Mouse (Mus musculus) bone marrow, adult 2 months (tissue): Measurements from ENCODE around the gene Abhd14a. TPM values are rescaled to one million over a fixed set of nuclear protein-coding genes. Genes with fewer than 3 reads are reported as not detected.

Source experiments
- H3K27ac ChIP-seq: fragments of 200-500 bp; 2 replicates; pipeline ENCODE4 v1.5.1; 2012; ENCODE audit warnings: low read depth, mild to moderate bottlenecking, control low read depth, inconsistent platforms, low read length; ENCODE audit not compliant: control insufficient read depth, poor library complexity, insufficient read depth
- H3K4me1 ChIP-seq: fragments of 200-500 bp; 2 replicates; pipeline ENCODE4 v1.6.1; 2011; ENCODE audit warnings: low read length; ENCODE audit not compliant: control insufficient read depth, insufficient read depth
- H3K4me3 ChIP-seq: fragments of 200-500 bp; replicated peaks from 2 replicates; pipeline ENCODE3; 2011; ENCODE audit warnings: mild to moderate bottlenecking, low read depth, low read length, control low read depth; ENCODE audit not compliant: control insufficient read depth
- CTCF ChIP-seq: fragments of 200-500 bp; IDR thresholded peaks from 2 replicates; pipeline ENCODE4 v1.5.1; 2011; ENCODE audit warnings: low read length, control low read depth; ENCODE audit not compliant: control insufficient read depth, insufficient read depth
- POLR2A ChIP-seq: fragments of 200-500 bp; IDR thresholded peaks from 2 replicates; pipeline ENCODE4 v1.6.1; 2011; ENCODE audit warnings: low read depth, mild to moderate bottlenecking, control low read depth, low read length, borderline replicate concordance; ENCODE audit not compliant: control insufficient read depth
- WGBS: fragments of 180-500 bp; shearing (Covaris S2); methylation state at CpG from one replicate; pipeline ENCODE4 v1.1.7; 2018; 5-methylcytosine and 5-hydroxymethylcytosine counted together
- polyA plus RNA-seq: library from polyadenylated mRNA; stranded (reverse); fragments of >200 nt; gene quantifications from 2 replicates; pipeline ENCODE4 v1.2.4, GENCODE M21; 2011; ENCODE audit warnings: low replicate concordance; ENCODE audit not compliant: missing spikeins, insufficient read depth, insufficient read length

Abhd14a gene
- polyA plus RNA-seq, 1 experiment = 16.3 TPM

DNA sequence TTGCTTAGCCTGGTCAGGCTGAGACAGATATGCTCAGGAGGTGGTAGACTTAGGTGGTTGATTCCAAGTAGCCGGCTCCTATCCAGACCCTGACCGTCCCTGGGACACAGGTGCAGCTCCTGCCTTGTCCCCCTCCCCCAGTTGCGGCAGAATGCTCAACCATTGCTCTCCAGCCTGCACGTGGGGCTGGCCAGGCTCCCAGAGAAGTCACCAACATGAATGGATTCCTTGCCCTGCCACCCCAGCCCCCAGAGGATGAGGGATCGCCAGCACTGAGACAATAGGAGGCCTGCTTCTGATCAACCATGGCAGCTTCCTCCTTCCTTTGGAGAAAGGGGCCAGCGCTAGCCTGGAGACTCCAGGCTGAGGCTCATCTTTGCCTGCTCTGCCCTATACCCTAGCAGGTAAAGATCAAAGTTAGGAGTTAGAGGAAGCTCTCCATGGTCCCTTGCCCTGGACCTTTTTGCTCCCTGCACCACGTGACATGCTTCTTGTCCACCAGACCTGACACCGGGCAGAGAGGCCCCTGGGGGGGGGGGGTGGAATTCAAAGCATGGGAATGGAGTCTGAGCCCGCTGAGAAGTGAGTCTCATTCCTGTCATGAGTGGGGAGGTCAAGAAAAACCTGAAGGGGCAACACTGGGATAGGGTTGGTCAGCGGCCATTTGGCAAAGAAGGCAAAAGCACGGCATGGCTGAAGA, 54.5 kb downstream of the Abhd14a start:
- WGBS = 83% methylated on average over 11 of the region's 11 CpGs
- H3K27ac ChIP-seq = no peak overlapping the region
- no peak overlapping the region for H3K4me3 ChIP-seq
- TF ChIP-seq POLR2A (no peak), CTCF (no peak)
- peaks cover 4% of the 10 kb centered on the region for H3K4me1 ChIP-seq

Other genes with a start within 250 kb of the Abhd14a start
- 32.4 and 91.7 TPM in 2 replicates for gene Ppm1m, start 247.9 kb downstream of the Abhd14a start, polyA plus RNA-seq
- gene Twf2, start 244.6 kb downstream of the Abhd14a start, polyA plus RNA-seq = 21.7 and 63.2 TPM in 2 replicates
- gene Tlr9, start 225.1 kb downstream of the Abhd14a start, polyA plus RNA-seq = 0.56 and 3.6 TPM in 2 replicates
- gene Alas1, start 199.0 kb downstream of the Abhd14a start, polyA plus RNA-seq = 22.5 and 59.7 TPM in 2 replicates
- gene Poc1a, start 166.6 kb downstream of the Abhd14a start, polyA plus RNA-seq = 45.1 and 46.9 TPM in 2 replicates
- gene Dusp7, start 79.0 kb downstream of the Abhd14a start, polyA plus RNA-seq = 3.8 and 11.6 TPM in 2 replicates
- gene Rpl29, start 18.2 kb downstream of the Abhd14a start, polyA plus RNA-seq = 121 and 145 TPM in 2 replicates
- gene Acy1, start 9.4 kb downstream of the Abhd14a start, polyA plus RNA-seq = 9.5 and 15.5 TPM in 2 replicates
- 4.9 and 6.5 TPM in 2 replicates for gene Abhd14b, start 219 bp downstream of the Abhd14a start, polyA plus RNA-seq
- gene Pcbp4, start 5.6 kb upstream of the Abhd14a start, polyA plus RNA-seq = 7.3 and 19.2 TPM in 2 replicates
- gene Gpr62, start 18.3 kb upstream of the Abhd14a start, polyA plus RNA-seq = not detected in 2 replicates
- gene Rrp9, start 28.3 kb upstream of the Abhd14a start, polyA plus RNA-seq = 37.0 and 38.2 TPM in 2 replicates
- 8.8 and 33.8 TPM in 2 replicates for gene Parp3, start 29.3 kb upstream of the Abhd14a start, polyA plus RNA-seq
- not detected in 2 replicates for gene Iqcf1, start 52.3 kb upstream of the Abhd14a start, polyA plus RNA-seq
- gene Iqcf5, start 66.9 kb upstream of the Abhd14a start, polyA plus RNA-seq = not detected in 2 replicates
- not detected in 2 replicates for gene Iqcf3, start 114.0 kb upstream of the Abhd14a start, polyA plus RNA-seq
- gene Iqcf4, start 123.3 kb upstream of the Abhd14a start, polyA plus RNA-seq = not detected in 2 replicates
- not detected in 2 replicates for gene Iqcf6, start 178.9 kb upstream of the Abhd14a start, polyA plus RNA-seq
- gene Grm2, start 208.4 kb upstream of the Abhd14a start, polyA plus RNA-seq = not detected in 2 replicates
- gene Tex264, start 238.2 kb upstream of the Abhd14a start, polyA plus RNA-seq = 8.8 and 12.5 TPM in 2 replicates